Mouse (Mus musculus): ENCODE measurements around the gene Nrbp1. TPM values are rescaled to one million over a fixed set of nuclear protein-coding genes. Genes with fewer than 3 reads are reported as not detected.
A peak's percentile ranks its signal among the peaks of the same experiment; 100 is the strongest.

The Nrbp1 gene
- total RNA-seq (2021) (10 to 100 TPM; 78.2 to 84.9 TPM), polyA plus RNA-seq (2012; rRNA removed) (180 and 229 TPM in 2 replicates)
- long read RNA-seq, transcript Nrbp1-201 (18 exons, 2,203 nt): major isoform, 73 of 85 reads
- long read RNA-seq, partial matches to known transcripts: 2 of 85 reads
- long read RNA-seq, other reads (novel, unspliced or antisense): 10 of 85 reads

GRCm38 (mm10) chr5:31240637-31241521 lies at the start of gene Nrbp1, which contains the start of gene Gm9970:
Gene Nrbp1, plus strand, starts transcription at chr5:31240864.
Gene Gm9970, minus strand, starts transcription at chr5:31241232.
- peak; percentile 98 for DNase-seq

DNA sequence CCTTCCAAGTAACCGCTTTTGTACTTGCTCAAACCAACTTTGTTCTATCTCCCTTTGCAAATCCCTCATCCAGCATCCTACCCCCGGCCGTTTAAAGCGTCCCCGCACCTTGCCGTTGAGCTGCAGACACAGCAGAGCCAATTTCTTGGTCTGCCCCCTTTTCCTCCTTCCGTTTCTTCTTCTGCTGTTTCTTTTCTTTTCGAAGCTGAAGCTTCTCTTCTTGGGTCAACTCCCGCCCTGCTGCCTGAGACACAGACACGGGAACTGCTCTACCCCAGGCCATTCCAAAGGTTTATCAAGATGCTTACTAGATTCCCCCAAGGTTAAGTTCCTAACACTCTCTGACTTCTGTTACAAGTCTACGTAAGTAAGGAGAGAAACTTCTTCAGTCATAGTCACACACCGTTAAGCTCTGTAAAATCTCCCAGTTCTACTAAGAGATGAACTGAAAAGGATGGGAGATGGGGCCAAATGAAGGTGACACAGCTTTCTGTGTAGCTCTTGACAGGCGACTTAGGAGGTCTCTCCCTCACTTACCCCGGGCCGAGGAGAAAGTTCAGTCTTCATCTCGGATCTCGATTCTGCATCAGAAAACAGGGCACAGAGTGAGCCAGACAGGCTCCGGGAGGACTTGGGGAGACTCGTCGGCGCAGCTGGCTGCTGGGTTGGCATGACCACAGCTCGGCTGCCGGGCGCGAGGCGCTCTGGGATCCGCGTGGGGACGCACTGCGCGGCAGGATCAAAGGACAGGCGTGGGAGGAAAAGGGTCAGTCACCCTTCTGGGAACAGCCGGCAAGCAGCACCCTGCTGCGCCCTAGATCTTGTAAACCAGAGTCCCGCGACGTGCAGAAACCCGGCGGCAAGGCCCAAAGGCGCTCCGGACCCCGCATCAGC lies 48.4 kb upstream of the Nrbp1 start:
- DNase-seq: no peak

DNA sequence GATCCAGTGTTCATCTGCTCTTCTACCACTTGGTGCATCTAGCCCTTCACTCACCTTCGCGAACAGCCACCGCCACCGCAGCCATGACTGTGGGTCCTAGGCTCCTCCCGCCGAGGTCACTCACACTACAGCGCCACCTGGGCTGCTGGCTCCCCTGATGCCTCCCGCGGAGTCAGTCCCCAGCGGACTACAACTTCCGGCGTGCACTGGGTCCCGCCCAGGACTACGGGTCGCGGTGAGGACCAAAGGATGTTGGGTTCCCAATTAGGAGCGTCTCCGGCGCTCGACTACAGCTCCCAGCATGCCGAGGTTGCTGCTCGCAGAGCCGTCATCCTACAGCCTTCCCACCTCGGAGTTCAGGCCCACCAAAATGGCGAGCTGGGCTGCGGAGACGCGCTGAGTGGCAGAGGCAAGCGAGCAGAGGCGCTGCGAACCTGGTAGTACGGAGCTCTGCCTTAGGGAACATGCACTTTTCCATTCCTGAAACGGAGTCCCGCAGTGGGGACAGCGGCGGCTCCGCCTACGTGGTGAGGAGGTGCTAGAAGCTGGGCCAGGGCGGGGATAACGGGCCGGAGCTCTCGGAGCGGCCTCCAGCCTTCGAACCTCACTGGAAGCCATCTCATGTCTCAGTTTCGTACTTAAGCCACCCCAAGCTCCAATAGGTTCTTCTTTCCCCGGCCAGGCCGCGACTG lies 47.6 kb upstream of the Nrbp1 start, which contains the start of the genes Snx17 and Eif2b4:
TSS of gene Snx17 (plus strand) at position 289 of the 692 bp plus-strand sequence.
TSS of gene Eif2b4 (minus strand) at position 492 of the 692 bp plus-strand sequence.
- peak; percentile 100 for DNase-seq

DNA sequence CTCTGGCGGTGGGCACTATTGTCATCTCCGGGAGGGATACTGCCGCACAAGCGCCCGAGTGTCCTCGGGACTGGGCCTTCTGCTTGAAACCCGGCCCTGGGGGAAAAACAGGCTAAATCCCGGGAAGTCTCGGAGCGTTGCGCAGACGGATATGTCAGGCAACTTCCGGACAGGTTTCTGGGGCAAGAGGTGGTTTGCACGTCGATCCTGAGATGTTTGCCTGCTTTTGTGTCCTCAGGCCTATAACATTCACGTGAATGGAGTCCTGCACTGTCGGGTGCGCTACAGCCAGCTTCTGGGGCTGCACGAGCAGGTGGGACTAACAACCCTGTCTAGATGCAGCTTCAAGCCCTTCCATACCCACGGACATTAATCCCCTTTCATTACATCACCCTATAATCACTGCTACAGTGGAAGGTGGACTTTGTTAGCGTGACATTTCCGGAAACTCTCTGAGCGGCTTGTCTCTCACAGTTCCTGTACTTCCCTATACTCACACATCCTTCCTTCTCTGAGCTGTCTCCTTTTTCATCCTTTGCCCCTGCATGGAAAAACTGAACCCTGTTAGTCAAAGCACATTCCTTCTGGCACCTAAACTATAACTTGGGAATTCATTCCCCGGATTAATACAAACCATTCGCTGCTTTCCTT lies 46.9 kb upstream of the Nrbp1 start:
- no peak for DNase-seq

- no peak for DNase-seq
Observed at GRCm38 (mm10) chr5:31194486-31195485, 45.9 kb upstream of the Nrbp1 start.

GRCm38 (mm10) chr5:31195671-31196070 lies 45.0 kb upstream of the Nrbp1 start:
- DNase-seq: no peak

DNA sequence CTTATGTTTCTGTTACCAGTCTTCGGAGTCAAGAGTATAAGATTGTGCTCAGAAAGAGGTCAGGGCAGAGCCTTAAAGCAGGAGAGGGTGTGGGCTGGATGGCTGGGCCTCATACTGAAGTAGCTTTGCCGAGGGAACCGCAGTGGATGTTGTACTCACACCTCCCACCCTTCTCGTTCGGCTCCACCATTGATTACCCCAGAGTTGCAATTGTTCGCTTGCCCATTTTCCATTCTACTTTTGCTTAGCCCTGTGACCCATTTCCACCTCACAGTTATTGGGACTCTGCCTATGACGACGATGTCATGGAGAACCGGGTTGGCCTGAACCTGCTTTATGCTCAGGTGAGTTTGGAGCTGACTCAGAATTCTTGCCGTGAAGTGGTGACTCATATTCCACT lies 44.5 kb upstream of the Nrbp1 start:
- DNase-seq: peak; percentile 38

- DNase-seq: no peak
Observed at GRCm38 (mm10) chr5:31197072-31197471, 43.6 kb upstream of the Nrbp1 start.

DNA sequence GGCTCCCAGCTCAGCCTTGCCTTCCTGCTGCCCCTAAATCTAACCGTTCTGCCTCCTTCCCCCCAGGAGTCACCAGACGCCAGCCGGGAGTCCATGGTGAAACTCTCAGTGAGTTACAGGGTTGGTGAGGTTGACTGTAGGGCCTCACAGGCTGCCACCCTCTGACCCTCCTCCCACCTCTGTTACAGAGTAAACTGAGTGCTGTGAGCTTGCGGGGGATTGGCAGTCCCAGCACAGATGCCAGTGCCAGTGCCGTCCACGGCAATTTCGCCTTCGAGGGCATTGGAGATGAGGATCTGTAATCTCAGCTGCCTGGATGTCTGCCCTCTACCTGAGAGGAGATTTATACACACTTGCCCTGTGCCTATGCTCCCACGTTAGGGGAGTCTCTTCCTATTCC lies 42.5 kb upstream of the Nrbp1 start:
- DNase-seq: peak; percentile 17

GRCm38 (mm10) chr5:31198616-31199320 lies 41.9 kb upstream of the Nrbp1 start:
- DNase-seq: peak; percentile 20

GRCm38 (mm10) chr5:31199321-31199892 lies 41.3 kb upstream of the Nrbp1 start:
- peak; percentile 25 for DNase-seq

DNA sequence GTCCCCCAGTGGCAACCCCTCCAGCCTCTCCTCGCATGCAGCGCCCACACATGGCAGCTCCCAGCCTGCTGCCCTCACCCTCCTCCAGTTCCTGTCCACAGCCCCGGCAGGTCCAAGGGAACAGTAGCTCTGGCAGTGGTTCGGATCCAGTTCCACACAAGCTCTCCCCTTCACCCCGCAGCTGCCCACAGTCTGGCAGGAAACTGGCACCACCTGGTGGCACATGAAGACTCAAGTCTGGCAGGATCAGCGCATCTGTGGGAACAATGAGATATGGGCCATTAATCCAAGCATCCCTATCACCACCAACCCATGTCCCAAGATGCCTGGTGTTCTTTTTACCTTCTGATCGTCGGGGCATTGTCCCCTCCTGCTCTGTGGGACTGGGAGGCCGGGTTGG lies 40.8 kb upstream of the Nrbp1 start:
- DNase-seq: no peak

DNA sequence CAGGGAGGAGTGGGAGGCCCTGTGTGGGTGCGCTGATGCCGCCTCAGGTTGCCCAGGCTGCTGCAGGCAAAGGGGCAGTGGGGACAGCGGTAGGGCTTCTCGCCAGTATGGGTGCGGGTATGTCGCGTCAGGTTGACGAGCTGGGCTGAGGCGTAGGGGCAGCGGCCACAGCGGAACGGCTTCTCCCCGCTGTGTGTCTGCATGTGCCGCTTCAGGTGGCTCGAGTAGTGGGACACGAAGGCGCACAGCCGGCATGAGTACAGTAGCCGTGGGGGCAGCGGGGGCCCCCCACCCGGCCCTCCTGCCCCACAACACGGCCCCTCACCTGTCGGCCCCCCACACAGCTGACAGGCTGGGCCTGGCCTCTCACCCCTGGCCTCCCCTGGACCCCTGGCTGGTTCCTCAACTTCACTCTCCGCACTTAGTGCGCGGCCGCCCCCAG lies 40.3 kb upstream of the Nrbp1 start:
- peak; percentile 38 for DNase-seq

- no peak for DNase-seq
Observed at GRCm38 (mm10) chr5:31201042-31201741, 39.5 kb upstream of the Nrbp1 start.

GRCm38 (mm10) chr5:31201742-31202590 lies 38.7 kb upstream of the Nrbp1 start, which contains the start of gene Zfp513:
Gene Zfp513, minus strand, starts transcription at chr5:31202303.
- DNase-seq: peak; percentile 97

DNA sequence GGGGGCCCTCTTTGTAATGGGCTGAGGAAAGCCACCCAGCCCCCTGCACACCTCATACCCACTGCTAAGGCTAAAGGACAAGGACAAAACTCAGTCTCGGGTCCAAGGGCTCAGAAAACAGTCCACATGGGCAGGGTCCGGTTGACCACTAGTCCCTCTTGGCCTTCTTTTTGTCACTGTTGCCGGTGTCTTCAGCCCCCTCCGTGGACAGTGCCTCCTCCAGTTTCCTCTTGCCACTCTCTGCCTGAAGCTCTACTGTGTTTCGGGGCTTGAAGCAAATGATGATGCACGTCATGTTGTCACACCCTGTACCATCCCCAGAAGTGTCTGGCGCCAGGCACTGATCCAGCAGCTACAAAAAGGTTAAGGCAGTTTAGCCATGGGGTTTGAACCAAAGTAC lies 37.7 kb upstream of the Nrbp1 start:
- DNase-seq: peak; percentile 37

DNA sequence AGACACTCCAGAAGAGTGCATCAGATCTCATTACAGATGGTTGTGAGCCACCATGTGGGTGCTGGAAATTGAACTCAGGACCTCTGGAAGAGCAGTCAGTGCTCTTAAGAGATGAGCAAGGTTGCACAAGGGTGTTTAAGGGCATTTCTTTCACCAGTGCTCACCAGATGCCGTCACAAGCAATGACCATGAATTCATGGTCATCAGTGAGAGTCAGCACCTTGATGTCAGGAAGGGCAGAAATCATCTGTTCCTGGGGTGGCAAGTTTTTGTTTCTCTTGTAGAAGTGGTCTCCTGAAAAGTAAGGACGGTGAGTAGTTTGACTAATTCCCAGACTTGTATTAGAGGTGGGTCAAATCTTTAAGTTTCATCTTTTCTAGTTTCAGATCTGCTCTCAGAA lies 36.8 kb upstream of the Nrbp1 start:
- DNase-seq: peak; percentile 54
